Mouse (Mus musculus): Measurements from ENCODE around the gene Macrod2.

The Macrod2 gene

GRCm38 (mm10) chr2:142257501-142257900, 1862.4 kb downstream of the Macrod2 start:
- no peak for DNase-seq

- no peak for DNase-seq
These were observed 1865.9 kb downstream of the Macrod2 start for GRCm38 (mm10) chr2:142261046-142261445.

GRCm38 (mm10) chr2:142264697-142265096, 1869.6 kb downstream of the Macrod2 start:
- DNase-seq = no peak

GRCm38 (mm10) chr2:142267836-142268235, 1872.7 kb downstream of the Macrod2 start:
- DNase-seq = no peak

GRCm38 (mm10) chr2:142286761-142287160, 1891.7 kb downstream of the Macrod2 start:
- DNase-seq = no peak

- DNase-seq = no peak
These were observed 1899.7 kb downstream of the Macrod2 start for GRCm38 (mm10) chr2:142294831-142295230.

GRCm38 (mm10) chr2:142303098-142303911, 1908.2 kb downstream of the Macrod2 start:
- no peak for DNase-seq

GRCm38 (mm10) chr2:142303912-142304182, 1908.7 kb downstream of the Macrod2 start:
- no peak for DNase-seq

GRCm38 (mm10) chr2:142323158-142323557, 1928.0 kb downstream of the Macrod2 start:
- no peak for DNase-seq

- DNase-seq = no peak
These were observed 1931.6 kb downstream of the Macrod2 start for GRCm38 (mm10) chr2:142326737-142327136.

GRCm38 (mm10) chr2:142329761-142330160, 1934.7 kb downstream of the Macrod2 start:
- DNase-seq = no peak

- DNase-seq = no peak
These were observed 1939.5 kb downstream of the Macrod2 start for GRCm38 (mm10) chr2:142334441-142335102.

GRCm38 (mm10) chr2:142335103-142335999, 1940.2 kb downstream of the Macrod2 start:
- DNase-seq = no peak

- DNase-seq = no peak
These were observed 1948.9 kb downstream of the Macrod2 start for GRCm38 (mm10) chr2:142344021-142344420.

GRCm38 (mm10) chr2:142344758-142345157, 1949.6 kb downstream of the Macrod2 start:
- no peak for DNase-seq

GRCm38 (mm10) chr2:142349805-142350204, 1954.7 kb downstream of the Macrod2 start:
- DNase-seq = no peak

GRCm38 (mm10) chr2:142362888-142363287, 1967.8 kb downstream of the Macrod2 start:
- DNase-seq = no peak

- DNase-seq = no peak
These were observed 1978.9 kb downstream of the Macrod2 start for GRCm38 (mm10) chr2:142373978-142374377.

GRCm38 (mm10) chr2:142380563-142380962, 1985.5 kb downstream of the Macrod2 start:
- DNase-seq = no peak

- DNase-seq = no peak
These were observed 1986.0 kb downstream of the Macrod2 start for GRCm38 (mm10) chr2:142381081-142381579.

- no peak for DNase-seq
These were observed 1998.4 kb downstream of the Macrod2 start for GRCm38 (mm10) chr2:142393546-142393945.

- no peak for DNase-seq
These were observed 2004.4 kb downstream of the Macrod2 start for GRCm38 (mm10) chr2:142399490-142399889.

- no peak for DNase-seq
These were observed 2005.7 kb downstream of the Macrod2 start for GRCm38 (mm10) chr2:142400781-142401180.
